Mouse (Mus musculus) heart, postnatal 14 days (tissue): Measurements from ENCODE around the gene Sarnp. TPM values are rescaled to one million over a fixed set of nuclear protein-coding genes. Genes with fewer than 3 reads are reported as not detected.
A peak's percentile ranks its signal among the peaks of the same experiment; 100 is the strongest.

ENCODE experiments used
- DNase-seq, 2 experiments: peaks; one replicate each; pipeline ENCODE4 v3.0.0; 2021 to 2022
- intact Hi-C: fragments of 180-260 bp; cut with DNase I; formaldehyde crosslinking; loops from one replicate; pipeline ENCODE4 v1.15.1; 2025
- long read RNA-seq, 2 experiments: library from polyadenylated mRNA; stranded (forward); transcript quantifications; one replicate each; pipeline ENCODE4 v2.0.0; 2021
- total RNA-seq, 2 experiments: library from RNA; stranded (reverse); gene quantifications; 2 replicates each; pipeline ENCODE4 v1.2.3; 2021

Gene Sarnp
- total RNA-seq = 10 to 100 TPM; 40.9 to 44.9 TPM
- long read RNA-seq, experiment 1, transcript Sarnp-201 (11 exons, 918 nt) = major isoform, 72 of 121 reads
- long read RNA-seq, experiment 1, partial matches to known transcripts = 4 of 121 reads
- long read RNA-seq, experiment 1, other reads (novel, unspliced or antisense) = 45 of 121 reads
- long read RNA-seq, experiment 2, transcript Sarnp-201 (11 exons, 918 nt) = major isoform, 55 of 79 reads
- long read RNA-seq, experiment 2, partial matches to known transcripts = 0 of 79 reads
- long read RNA-seq, experiment 2, other reads (novel, unspliced or antisense) = 24 of 79 reads

- DNase-seq = no peak
Observed at GRCm38 (mm10) chr10:128817033-128817432, at the start of gene Sarnp. TSS of gene Sarnp (plus strand) at chr10:128817333.

GRCm38 (mm10) chr10:128772895-128773294, 44.2 kb upstream of the Sarnp start:
- intact Hi-C loops = no loop called here
- no peak for DNase-seq

More at GRCm38 (mm10) chr10:128817033-128817432, at the start of gene Sarnp:
- intact Hi-C loops = no loop called here

GRCm38 (mm10) chr10:128773685-128774084, 43.4 kb upstream of the Sarnp start:
- intact Hi-C loops = loop anchor here (2.0 kb wide), 1 partner anchor 29 kb away; no protein-coding TSS in a partner anchor
- DNase-seq = no peak

- no peak for DNase-seq
- intact Hi-C loops = no loop called here
Observed at GRCm38 (mm10) chr10:128778441-128778840, 38.7 kb upstream of the Sarnp start.

- peak; percentile 85 to 86 for DNase-seq
- intact Hi-C loops = no loop called here
Observed at GRCm38 (mm10) chr10:128779011-128779795, 37.9 kb upstream of the Sarnp start.

- DNase-seq = no peak
- intact Hi-C loops = no loop called here
Observed at GRCm38 (mm10) chr10:128780200-128780599, 36.9 kb upstream of the Sarnp start.

- intact Hi-C loops = no loop called here
Observed at GRCm38 (mm10) chr10:128790398-128791124, 26.6 kb upstream of the Sarnp start, which contains the start of gene Mmp19. TSS of gene Mmp19 (plus strand) at chr10:128790910.

GRCm38 (mm10) chr10:128792041-128792440, 25.1 kb upstream of the Sarnp start:
- no peak for DNase-seq
- intact Hi-C loops = no loop called here

More at GRCm38 (mm10) chr10:128790398-128791124, 26.6 kb upstream of the Sarnp start, which contains the start of gene Mmp19:
- DNase-seq = peak; percentile 20 to 39

- DNase-seq = no peak
- intact Hi-C loops = no loop called here
Observed at GRCm38 (mm10) chr10:128793258-128793657, 23.9 kb upstream of the Sarnp start.

- intact Hi-C loops = no loop called here
- DNase-seq = no peak
Observed at GRCm38 (mm10) chr10:128794391-128794790, 22.7 kb upstream of the Sarnp start.

- DNase-seq = no peak
- intact Hi-C loops = no loop called here
Observed at GRCm38 (mm10) chr10:128795581-128795980, 21.6 kb upstream of the Sarnp start.

GRCm38 (mm10) chr10:128798676-128799075, 18.5 kb upstream of the Sarnp start:
- intact Hi-C loops = no loop called here
- DNase-seq = no peak

- intact Hi-C loops = loop anchor here (2.0 kb wide), 1 partner anchor 27 kb away; no protein-coding TSS in a partner anchor
- no peak for DNase-seq
Observed at GRCm38 (mm10) chr10:128801981-128802495, 15.1 kb upstream of the Sarnp start.

GRCm38 (mm10) chr10:128802956-128803355, 14.2 kb upstream of the Sarnp start:
- DNase-seq = no peak
- intact Hi-C loops = loop anchor here (2.0 kb wide), 1 partner anchor 28 kb away; no protein-coding TSS in a partner anchor

GRCm38 (mm10) chr10:128803361-128803760, 13.8 kb upstream of the Sarnp start:
- intact Hi-C loops = loop anchor here (2.0 kb wide), 1 partner anchor 29 kb away; no protein-coding TSS in a partner anchor
- no peak for DNase-seq

GRCm38 (mm10) chr10:128803771-128804270, 13.3 kb upstream of the Sarnp start, which contains the start of gene Dnajc14:
TSS of gene Dnajc14 (plus strand) at chr10:128804062.
- intact Hi-C loops = loop anchor here (2.0 kb wide), 2 partner anchors 29 to 55 kb away; no protein-coding TSS in a partner anchor
- peak; percentile 56 to 69 for DNase-seq

- intact Hi-C loops = loop anchor here (2.0 kb wide), 1 partner anchor 56 kb away; no protein-coding TSS in a partner anchor
- DNase-seq = peak; percentile 68 to 78
Observed at GRCm38 (mm10) chr10:128804271-128805091, 12.7 kb upstream of the Sarnp start, which contains the start of gene Tmem198b. TSS of gene Tmem198b (minus strand) at chr10:128804370.

GRCm38 (mm10) chr10:128805092-128806000, 11.8 kb upstream of the Sarnp start:
- peak; percentile 96 for DNase-seq
- intact Hi-C loops = loop anchor here (2.0 kb wide), 1 partner anchor 57 kb away; no protein-coding TSS in a partner anchor
